8 mouse cellular contexts compared by ENCODE assay signal in the genomic region with DNA sequence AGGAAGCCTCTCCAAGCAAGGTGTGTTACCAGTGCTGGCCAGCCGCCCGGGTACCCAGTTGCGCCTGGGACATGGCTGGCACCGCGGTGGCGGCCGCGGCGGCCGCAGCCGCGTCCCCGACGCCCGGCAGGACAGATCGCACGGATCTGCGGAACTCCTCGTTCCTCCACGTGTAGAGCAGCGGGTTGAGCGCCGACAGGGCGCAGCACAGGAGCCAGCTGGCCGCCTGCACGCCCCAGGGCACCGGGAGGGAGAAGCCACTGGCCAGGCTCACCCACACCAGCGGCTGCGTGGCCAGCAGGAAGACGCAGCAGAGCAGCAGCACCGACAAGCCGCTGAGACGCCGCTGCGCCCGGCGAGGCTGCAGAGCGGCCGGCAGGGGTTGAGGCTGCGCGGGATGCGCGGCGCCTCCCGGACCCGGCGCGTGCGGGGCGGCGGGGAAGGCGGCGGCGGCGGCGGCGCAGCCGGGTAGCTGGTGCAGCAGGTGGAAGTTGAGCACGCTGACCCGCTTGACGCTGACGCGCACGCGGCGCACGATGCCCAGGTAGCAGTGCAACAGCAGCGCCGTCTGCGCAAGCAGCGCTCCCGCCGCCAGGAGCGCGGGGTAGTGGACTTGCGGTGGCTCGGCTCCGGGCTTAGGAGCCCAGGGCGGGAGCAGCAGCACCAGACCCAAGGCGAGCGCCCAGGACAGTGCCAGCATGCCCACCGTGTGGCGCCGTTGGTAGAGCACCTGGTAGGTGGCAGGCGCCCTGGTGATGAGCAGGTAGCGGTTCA. TPM values are rescaled to one million over a fixed set of nuclear protein-coding genes. Genes with fewer than 3 reads are reported as not detected.
DNase-seq lines count a peak whose midpoint lies in the region; ATAC-seq and TF ChIP-seq lines count a peak whose summit lies in the region.

No protein-coding gene starts in this region.

- peak; percentile 68 for ATAC-seq in Patski
- peak; percentile 63 for ATAC-seq in forebrain, postnatal 0 days

- H3K27ac ChIP-seq in forebrain, postnatal 0 days (ENCODE audit: low read depth, low read length) = peak overlapping the region; percentile 83
- H3K27ac ChIP-seq in hindbrain, embryonic 10.5 days = peak overlapping the region; percentile 78

- POLR2A ChIA-PET in Patski (lab: Charles Lee) = interaction anchor here (0.6 kb wide), 1 partner anchor 205 kb away, joined by 3 read pairs; no protein-coding TSS in a partner anchor

- H3K4me2 ChIP-seq in forebrain, postnatal 0 days (ENCODE audit: low read depth) = peak overlapping the region; percentile 98

- H3K9ac ChIP-seq in forebrain, postnatal 0 days = peak overlapping the region; percentile 67

- DNase-seq in Patski (ENCODE audit: low read depth, low spot score) = no peak
- peak; percentile 15 to 47 for DNase-seq in cerebellum, adult 18-20 months
- peak; percentile 66 for DNase-seq in forebrain, postnatal 0 days
- peak; percentile 71 for DNase-seq in hindbrain, embryonic 10.5 days (ENCODE audit: low spot score)
- DNase-seq in left cerebral cortex, adult 18-20 months (ENCODE audit: low spot score in 2 of 2) = peak; percentile 45 to 65
- DNase-seq in lung, postnatal 25 days (ENCODE audit: low spot score) = peak; percentile 3
- peak; percentile 16 for DNase-seq in retina, postnatal 7 days (ENCODE audit: low read depth, low spot score)
- DNase-seq in B cell, adult 2 months = no peak

- WGBS in forebrain, postnatal 0 days = 2% methylated on average over 75 of the region's 86 CpGs
- WGBS in hindbrain, embryonic 10.5 days = under 1% methylated on average over 86 of the region's 86 CpGs

- peak overlapping the region; percentile 48 for H3K4me3 ChIP-seq in forebrain, postnatal 0 days (ENCODE audit: low read depth, low read length)
- peak overlapping the region; percentile 64 for H3K4me3 ChIP-seq in hindbrain, embryonic 10.5 days

- H3K36me3 ChIP-seq in forebrain, postnatal 0 days (ENCODE audit: insufficient read depth) = no peaks in the 10 kb centered on the region
- no peaks in the 10 kb centered on the region for H3K36me3 ChIP-seq in hindbrain, embryonic 10.5 days

- in situ Hi-C loops in Patski (cut with MboI; ENCODE audit: low pct_unique_long_range_greater_than_20kb) = no loop called here

- TF ChIP-seq CTCF in Patski (IDR thresholded peaks at IDR 0.05) = no peak
- TF ChIP-seq CTCF in forebrain, postnatal 0 days (IDR thresholded peaks at IDR 0.05; ENCODE audit: low read depth) = no peak

- CTCF ChIA-PET in Patski (lab: Charles Lee) = interaction anchor here (1.1 to 1.2 kb wide), 3 partner anchors 18 to 124 kb away, joined by 3 to 4 read pairs (median 3); no protein-coding TSS in a partner anchor

- H3K4me1 ChIP-seq in forebrain, postnatal 0 days (ENCODE audit: insufficient read depth) = no peaks in the 10 kb centered on the region
- peaks cover 32% of the 10 kb centered on the region for H3K4me1 ChIP-seq in hindbrain, embryonic 10.5 days (replicated peaks)

- peaks cover 7% of the 10 kb centered on the region for H3K27me3 ChIP-seq in Patski
- H3K27me3 ChIP-seq in forebrain, postnatal 0 days (ENCODE audit: insufficient read depth, low read length) = no peaks in the 10 kb centered on the region
- H3K27me3 ChIP-seq in hindbrain, embryonic 10.5 days (ENCODE audit: insufficient read depth, poor library complexity, severe bottlenecking) = peaks cover 83% of the 10 kb centered on the region

- no peaks in the 10 kb centered on the region for H3K9me3 ChIP-seq in forebrain, postnatal 0 days (ENCODE audit: low read length)
- H3K9me3 ChIP-seq in hindbrain, embryonic 10.5 days = no peaks in the 10 kb centered on the region

RNA-seq across cellular contexts. Expression of a gene that starts 1.6 kb away (rescaled TPM):
- 0.50 TPM for polyA plus RNA-seq in Patski (2021)
- 33.6 and 54.7 TPM in 2 replicates for total RNA-seq in forebrain, postnatal 0 days (2014; rRNA removed)
- 15.2 and 20.5 TPM in 2 replicates for polyA plus RNA-seq in forebrain, postnatal 0 days (2015; fragmentation: Nextera tagmentation; extraction: Ambion mirVana)
- polyA plus RNA-seq in hindbrain, embryonic 10.5 days (2016; fragmentation: Nextera tagmentation; extraction: Ambion mirVana) = 0.49 and 0.77 TPM in 2 replicates
- 100 to 1,000 TPM in 1 of 2 experiments, 10 to 100 TPM in 1; 81.1 to 117 TPM for total RNA-seq in left cerebral cortex, adult 18-20 months (2021)

Comparison
In these comparisons a context has a peak if more than half of its experiments do, and no peak if none do; other contexts are left out.
1. DNase-seq: peak in cerebellum, adult 18-20 months (2 of 2), forebrain, postnatal 0 days (single experiment), hindbrain, embryonic 10.5 days (single experiment), left cerebral cortex, adult 18-20 months (2 of 2), lung, postnatal 25 days (single experiment) and retina, postnatal 7 days (single experiment); none in Patski (single experiment) and B cell, adult 2 months (0 of 2).